Mouse (Mus musculus): Measurements from ENCODE around the gene Tmem238. TPM values are rescaled to one million over a fixed set of nuclear protein-coding genes. Genes with fewer than 3 reads are reported as not detected.

The Tmem238 gene
- polyA plus RNA-seq (2014; fragmentation: Nextera tagmentation; extraction: Ambion mirVana): 2.7 and 3.5 TPM in 2 replicates

DNA sequence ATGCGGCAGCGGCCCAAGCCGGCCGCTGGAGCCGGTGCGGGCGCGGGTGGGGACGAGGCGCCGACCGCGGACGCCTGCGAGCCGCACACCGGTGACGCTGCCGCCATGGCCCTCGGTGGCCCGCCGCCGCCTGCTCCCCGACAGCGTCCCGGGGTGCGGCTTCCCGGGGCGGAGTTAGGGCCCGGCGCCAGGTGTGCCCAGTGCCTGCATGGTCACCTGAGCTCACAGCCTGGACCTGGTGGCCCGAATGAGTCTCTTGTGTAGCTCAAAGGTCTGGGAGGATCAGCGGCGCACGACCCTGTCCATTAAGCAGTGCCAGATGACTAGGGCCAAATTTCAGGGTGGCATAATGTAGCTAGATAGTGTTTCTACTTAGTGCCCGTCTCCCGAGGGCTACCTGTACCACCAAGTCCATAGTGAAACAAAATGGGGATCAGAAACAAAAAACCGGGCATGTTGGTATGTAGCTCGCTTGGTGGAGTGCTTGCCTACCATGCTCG is at the start of gene Tmem238:
TSS of gene Tmem238 (minus strand) at position 221 of the 500 bp plus-strand sequence.
- H3K4me3 ChIP-seq (replicated peaks; ENCODE audit: low read depth, low read length): peak within 1 kb of the TSS; percentile 48
- H3K27me3 ChIP-seq (ENCODE audit: control insufficient read depth, insufficient read depth, low read length): peaks cover 9% of the 10 kb centered on the region; the same call in 1 of the 2 replicates
- ATAC-seq (ENCODE audit: low FRiP score, low TSS enrichment): 0 out of 2 replicates have a peak, but pooled peaks have one; percentile 1
- 9% methylated on average over 39 of the region's 40 CpGs for WGBS
- peaks cover 7% of the 10 kb centered on the region for H3K36me3 ChIP-seq (ENCODE audit: control insufficient read depth, insufficient read depth, low read length)
- peak within 1 kb of the TSS; percentile 71 for H3K27ac ChIP-seq (replicated peaks; ENCODE audit: low read depth, low read length)
- peak within 1 kb of the TSS; percentile 76 for H3K9ac ChIP-seq (replicated peaks; ENCODE audit: low read length)
- DNase-seq: no peak
- no peaks in the 10 kb centered on the region for H3K9me3 ChIP-seq (ENCODE audit: control insufficient read depth, low read length)
- peak within 1 kb of the TSS; percentile 94 for H3K4me2 ChIP-seq (ENCODE audit: low read length)
- peaks cover 6% of the 10 kb centered on the region; the same call in 1 of the 2 replicates for H3K4me1 ChIP-seq (ENCODE audit: control insufficient read depth, insufficient read depth, low read length)

DNA sequence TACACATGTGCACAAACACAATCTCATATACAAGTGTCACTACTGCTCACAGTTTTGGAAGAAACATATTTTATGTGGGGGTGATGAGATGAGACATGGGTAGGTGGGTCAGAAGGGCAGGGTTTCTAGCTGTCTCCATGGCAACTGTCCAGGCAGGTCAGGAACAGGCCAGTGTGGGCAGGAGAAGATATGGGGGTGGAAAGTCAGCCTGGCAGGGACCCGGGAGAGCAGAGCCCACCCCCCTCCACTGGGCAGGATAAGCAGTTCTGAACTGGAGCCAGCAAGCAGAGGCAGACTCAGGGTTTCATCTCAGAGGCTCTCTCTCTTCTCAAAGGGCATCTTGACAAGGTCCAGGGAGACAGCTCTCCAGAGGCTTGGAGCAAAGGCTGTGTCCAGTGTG is 48.2 kb upstream of the Tmem238 start:
- ATAC-seq (ENCODE audit: low FRiP score, low TSS enrichment) (no peak), DNase-seq (no peak)
- Histone ChIP-seq H3K27ac (replicated peaks; ENCODE audit: low read depth, low read length) (no peak overlapping the region), H3K27me3 (ENCODE audit: control insufficient read depth, insufficient read depth, low read length) (peaks cover 8% of the 10 kb centered on the region; the same call in 1 of the 2 replicates), H3K4me3 (replicated peaks; ENCODE audit: low read depth, low read length) (no peak overlapping the region), H3K36me3 (ENCODE audit: control insufficient read depth, insufficient read depth, low read length) (0 out of 2 replicates have a peak, but pooled peaks cover 4% of the 10 kb centered on the region), H3K4me1 (ENCODE audit: control insufficient read depth, insufficient read depth, low read length) (peaks cover 8% of the 10 kb centered on the region), H3K4me2 (ENCODE audit: low read length) (peak overlapping the region; percentile 82; the same call in 1 of the 2 replicates), H3K9me3 (ENCODE audit: control insufficient read depth, low read length) (no peaks in the 10 kb centered on the region), H3K9ac (replicated peaks; ENCODE audit: low read length) (no peak overlapping the region)
- WGBS: 15% methylated on average over 1 of the region's 1 CpGs

DNA sequence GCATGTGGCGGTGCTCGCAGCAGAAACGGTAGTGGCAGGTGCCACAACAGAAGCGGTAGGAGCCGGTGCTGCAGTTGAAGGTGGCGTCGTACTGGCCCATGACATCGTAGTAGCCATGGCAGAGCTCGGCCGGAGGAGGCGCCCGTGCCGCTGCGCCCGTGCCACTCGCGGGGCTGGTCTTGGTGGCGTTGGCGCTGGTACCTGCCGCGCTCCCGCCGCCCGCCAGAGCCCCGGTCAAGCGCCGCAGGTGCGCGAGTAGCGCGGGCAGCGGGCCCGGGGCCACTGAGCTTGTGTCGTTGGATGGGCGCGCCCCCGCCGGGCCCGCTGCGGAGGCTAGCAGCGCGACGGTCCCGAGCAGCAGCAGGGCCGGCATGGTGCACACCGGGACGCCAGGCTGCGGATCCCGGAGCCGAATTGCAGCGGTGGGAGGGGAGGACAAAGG is 46.9 kb upstream of the Tmem238 start:
- H3K4me2 ChIP-seq (ENCODE audit: low read length): peak overlapping the region; percentile 82
- under 1% methylated on average over 51 of the region's 51 CpGs for WGBS
- H3K9ac ChIP-seq (replicated peaks; ENCODE audit: low read length): peak overlapping the region; percentile 82
- H3K27ac ChIP-seq (replicated peaks; ENCODE audit: low read depth, low read length): peak overlapping the region; percentile 90
- 0 out of 2 replicates have a peak, but pooled peaks cover 7% of the 10 kb centered on the region for H3K36me3 ChIP-seq (ENCODE audit: control insufficient read depth, insufficient read depth, low read length)
- no peaks in the 10 kb centered on the region for H3K4me1 ChIP-seq (ENCODE audit: control insufficient read depth, insufficient read depth, low read length)
- peaks cover 8% of the 10 kb centered on the region; the same call in 1 of the 2 replicates for H3K27me3 ChIP-seq (ENCODE audit: control insufficient read depth, insufficient read depth, low read length)
- ATAC-seq (ENCODE audit: low FRiP score, low TSS enrichment): peak; percentile 87
- H3K9me3 ChIP-seq (ENCODE audit: control insufficient read depth, low read length): no peaks in the 10 kb centered on the region
- H3K4me3 ChIP-seq (replicated peaks; ENCODE audit: low read depth, low read length): peak overlapping the region; percentile 62
- DNase-seq: peak; percentile 88

DNA sequence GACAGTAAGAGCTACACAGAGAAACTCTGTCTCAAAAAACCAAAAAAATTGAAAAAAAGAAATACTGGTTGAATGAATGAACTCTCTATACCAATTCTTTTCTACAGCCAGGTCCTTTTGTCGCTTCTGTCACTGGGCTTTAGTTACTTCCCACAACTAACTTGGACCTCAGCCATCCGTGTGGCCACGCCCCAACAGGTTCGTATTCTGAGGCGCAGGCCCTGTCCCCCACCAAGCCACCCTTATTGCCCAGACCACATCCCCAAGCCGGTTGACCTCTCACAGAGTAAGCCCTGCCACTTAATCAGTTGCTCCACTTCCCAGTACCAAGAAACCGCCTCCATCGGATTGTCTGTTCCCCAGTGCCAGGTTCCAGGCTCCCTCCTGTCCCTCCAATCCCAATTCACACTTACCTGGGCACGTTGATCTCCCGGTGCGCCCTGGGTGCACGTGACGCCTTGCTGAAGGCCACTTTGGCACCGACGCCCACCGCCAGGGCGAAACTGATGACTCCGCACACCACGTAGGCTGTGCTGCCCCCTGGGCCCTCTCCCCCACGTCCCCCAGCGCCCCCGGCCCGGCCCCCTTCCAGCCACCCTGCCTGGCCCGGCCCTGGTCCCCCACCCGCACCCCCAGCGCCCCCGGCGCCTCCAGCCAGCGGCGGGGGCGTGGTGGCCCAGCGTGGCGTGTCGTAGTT is 46.3 kb upstream of the Tmem238 start:
- peaks cover 8% of the 10 kb centered on the region; the same call in 1 of the 2 replicates for H3K27me3 ChIP-seq (ENCODE audit: control insufficient read depth, insufficient read depth, low read length)
- peak overlapping the region; percentile 90 for H3K27ac ChIP-seq (replicated peaks; ENCODE audit: low read depth, low read length)
- H3K9me3 ChIP-seq (ENCODE audit: control insufficient read depth, low read length): no peaks in the 10 kb centered on the region
- peak overlapping the region; percentile 82 for H3K9ac ChIP-seq (replicated peaks; ENCODE audit: low read length)
- no peaks in the 10 kb centered on the region for H3K4me1 ChIP-seq (ENCODE audit: control insufficient read depth, insufficient read depth, low read length)
- WGBS: 5% methylated on average over 33 of the region's 34 CpGs
- peak overlapping the region; percentile 82 for H3K4me2 ChIP-seq (ENCODE audit: low read length)
- ATAC-seq (ENCODE audit: low FRiP score, low TSS enrichment) (peak; percentile 5; the same call in 1 of the 2 replicates), DNase-seq (no peak)
- H3K4me3 ChIP-seq (replicated peaks; ENCODE audit: low read depth, low read length): peak overlapping the region; percentile 62
- H3K36me3 ChIP-seq (ENCODE audit: control insufficient read depth, insufficient read depth, low read length): 0 out of 2 replicates have a peak, but pooled peaks cover 7% of the 10 kb centered on the region

DNA sequence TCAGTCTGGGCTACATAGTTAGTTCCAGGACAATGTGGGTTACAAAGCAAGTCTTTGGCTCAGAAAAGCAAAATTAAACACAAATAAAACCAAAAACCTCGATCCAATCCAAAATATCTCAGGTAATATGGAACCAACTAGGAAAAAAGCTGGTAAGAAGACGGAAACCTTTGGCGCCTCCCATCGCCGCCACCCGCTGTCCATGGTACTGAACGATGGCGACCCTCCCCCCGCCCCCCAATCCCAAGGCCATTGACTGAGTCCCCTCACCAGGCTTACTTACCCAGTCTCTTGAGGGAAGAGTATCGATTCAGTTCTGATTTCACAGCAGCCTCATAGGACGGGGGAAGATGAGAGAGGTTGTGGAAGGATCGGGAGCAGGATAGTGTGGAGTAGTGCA is 41.0 kb upstream of the Tmem238 start:
- H3K9ac ChIP-seq (replicated peaks; ENCODE audit: low read length): no peak overlapping the region
- H3K36me3 ChIP-seq (ENCODE audit: control insufficient read depth, insufficient read depth, low read length): peaks cover 42% of the 10 kb centered on the region
- no peak overlapping the region for H3K4me3 ChIP-seq (replicated peaks; ENCODE audit: low read depth, low read length)
- no peak for ATAC-seq (ENCODE audit: low FRiP score, low TSS enrichment)
- H3K9me3 ChIP-seq (ENCODE audit: control insufficient read depth, low read length): no peaks in the 10 kb centered on the region
- 9% methylated on average over 12 of the region's 12 CpGs for WGBS
- H3K4me1 ChIP-seq (ENCODE audit: control insufficient read depth, insufficient read depth, low read length): no peaks in the 10 kb centered on the region
- no peak for DNase-seq
- H3K27ac ChIP-seq (replicated peaks; ENCODE audit: low read depth, low read length): no peak overlapping the region
- H3K27me3 ChIP-seq (ENCODE audit: control insufficient read depth, insufficient read depth, low read length): peaks cover 12% of the 10 kb centered on the region
- H3K4me2 ChIP-seq (ENCODE audit: low read length): no peak overlapping the region

DNA sequence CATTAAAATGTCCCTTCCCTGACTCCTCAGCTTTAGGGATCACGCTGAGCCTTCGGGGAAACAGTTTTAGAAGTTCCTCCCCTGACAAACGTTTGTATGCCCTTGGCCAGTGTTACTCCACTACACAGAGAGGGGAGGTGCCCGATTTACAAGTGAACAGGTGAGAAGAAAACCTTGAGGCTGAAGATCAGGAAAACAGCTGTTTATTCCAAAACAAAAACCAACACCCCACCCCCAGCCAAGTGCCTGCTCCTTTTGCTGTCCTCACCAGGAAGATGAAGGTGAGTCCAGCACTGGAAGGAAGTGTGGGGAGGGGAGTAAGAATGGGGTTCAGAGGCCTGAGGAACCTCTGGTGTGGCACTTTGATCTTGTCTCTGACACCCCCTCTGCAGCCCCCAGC is 35.9 kb upstream of the Tmem238 start:
- H3K4me2 ChIP-seq (ENCODE audit: low read length): no peak overlapping the region
- no peak for ATAC-seq (ENCODE audit: low FRiP score, low TSS enrichment)
- DNase-seq: no peak
- H3K36me3 ChIP-seq (ENCODE audit: control insufficient read depth, insufficient read depth, low read length): peaks cover 35% of the 10 kb centered on the region
- peaks cover 4% of the 10 kb centered on the region; the same call in 1 of the 2 replicates for H3K27me3 ChIP-seq (ENCODE audit: control insufficient read depth, insufficient read depth, low read length)
- 59% methylated on average over 4 of the region's 4 CpGs for WGBS
- no peak overlapping the region for H3K4me3 ChIP-seq (replicated peaks; ENCODE audit: low read depth, low read length)
- H3K9ac ChIP-seq (replicated peaks; ENCODE audit: low read length): no peak overlapping the region
- H3K9me3 ChIP-seq (ENCODE audit: control insufficient read depth, low read length): no peaks in the 10 kb centered on the region
- no peaks in the 10 kb centered on the region for H3K4me1 ChIP-seq (ENCODE audit: control insufficient read depth, insufficient read depth, low read length)
- no peak overlapping the region for H3K27ac ChIP-seq (replicated peaks; ENCODE audit: low read depth, low read length)

DNA sequence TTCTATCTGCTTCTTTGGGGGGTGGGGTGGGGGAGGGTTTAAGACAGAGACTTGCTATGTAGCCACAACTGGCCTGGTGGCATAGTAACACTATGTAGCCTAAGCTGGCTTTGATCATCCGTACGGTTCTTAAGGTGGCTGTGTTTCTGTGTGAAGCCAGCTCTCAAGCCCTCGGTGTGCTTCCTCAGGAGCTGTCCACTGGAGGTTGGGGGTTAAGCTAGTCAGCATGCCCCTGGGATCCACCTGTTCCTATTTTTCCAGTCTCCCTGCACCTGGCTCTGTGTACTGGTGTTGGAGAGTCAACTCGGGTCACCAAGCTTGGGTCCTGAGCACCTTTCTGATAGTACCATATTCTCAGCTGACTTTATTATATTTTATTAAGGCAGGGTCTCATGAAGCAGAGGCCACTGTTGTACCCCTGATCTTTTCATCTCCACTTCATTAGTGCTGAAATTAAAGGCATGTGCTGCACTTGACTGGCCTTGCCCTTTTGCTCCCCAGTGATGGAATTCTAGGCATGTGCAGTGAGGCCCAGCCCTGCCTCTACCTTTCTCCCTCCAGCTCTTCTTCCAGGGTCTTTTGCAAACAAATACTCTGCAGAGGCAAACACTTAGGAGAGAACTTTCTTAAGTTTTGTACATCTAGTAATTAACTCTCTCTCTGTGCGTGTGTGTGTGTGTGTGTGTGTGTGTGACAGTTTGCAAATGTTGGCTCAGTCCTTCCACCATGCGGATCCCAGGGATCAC is 32.9 kb upstream of the Tmem238 start:
- no peak overlapping the region for H3K4me2 ChIP-seq (ENCODE audit: low read length)
- H3K4me3 ChIP-seq (replicated peaks; ENCODE audit: low read depth, low read length): no peak overlapping the region
- H3K27me3 ChIP-seq (ENCODE audit: control insufficient read depth, insufficient read depth, low read length): no peaks in the 10 kb centered on the region
- ATAC-seq (ENCODE audit: low FRiP score, low TSS enrichment) (no peak), DNase-seq (no peak)
- no peaks in the 10 kb centered on the region for H3K4me1 ChIP-seq (ENCODE audit: control insufficient read depth, insufficient read depth, low read length)
- peaks cover 7% of the 10 kb centered on the region; the same call in 1 of the 2 replicates for H3K36me3 ChIP-seq (ENCODE audit: control insufficient read depth, insufficient read depth, low read length)
- no peak overlapping the region for H3K27ac ChIP-seq (replicated peaks; ENCODE audit: low read depth, low read length)
- H3K9me3 ChIP-seq (ENCODE audit: control insufficient read depth, low read length): no peaks in the 10 kb centered on the region
- no peak overlapping the region for H3K9ac ChIP-seq (replicated peaks; ENCODE audit: low read length)
- 75% methylated on average over 6 of the region's 6 CpGs for WGBS

DNA sequence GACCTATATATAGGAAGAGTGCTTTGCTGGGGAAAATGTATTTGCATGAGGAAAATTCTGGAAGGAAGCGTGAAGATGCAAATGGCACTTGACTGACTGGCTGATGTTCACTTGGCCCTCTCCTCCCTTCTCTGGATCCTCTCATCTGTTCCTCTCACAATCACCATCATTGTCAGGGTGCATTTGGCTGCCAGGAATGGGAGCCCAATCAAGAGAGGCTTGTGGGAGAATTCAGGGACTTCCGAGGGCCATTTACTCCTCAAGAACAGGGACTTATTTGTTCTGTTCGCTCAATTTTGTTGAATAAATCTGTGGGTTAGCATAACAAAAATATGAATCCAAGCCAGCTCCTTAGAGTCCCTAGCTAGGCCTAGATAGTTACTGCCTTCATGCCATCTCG is 32.2 kb upstream of the Tmem238 start:
- Histone ChIP-seq H3K9me3 (ENCODE audit: control insufficient read depth, low read length) (no peaks in the 10 kb centered on the region), H3K27me3 (ENCODE audit: control insufficient read depth, insufficient read depth, low read length) (no peaks in the 10 kb centered on the region), H3K4me1 (ENCODE audit: control insufficient read depth, insufficient read depth, low read length) (no peaks in the 10 kb centered on the region), H3K4me2 (ENCODE audit: low read length) (no peak overlapping the region), H3K9ac (replicated peaks; ENCODE audit: low read length) (no peak overlapping the region), H3K4me3 (replicated peaks; ENCODE audit: low read depth, low read length) (no peak overlapping the region), H3K36me3 (ENCODE audit: control insufficient read depth, insufficient read depth, low read length) (peaks cover 1% of the 10 kb centered on the region; the same call in 1 of the 2 replicates), H3K27ac (replicated peaks; ENCODE audit: low read depth, low read length) (no peak overlapping the region)
- WGBS: 87% methylated on average over 4 of the region's 4 CpGs
- DNase-seq: no peak
- ATAC-seq (ENCODE audit: low FRiP score, low TSS enrichment): no peak

Data from midbrain, embryonic 14.5 days (tissue).